Mouse (Mus musculus): ENCODE measurements around the gene Hivep3.

DNA sequence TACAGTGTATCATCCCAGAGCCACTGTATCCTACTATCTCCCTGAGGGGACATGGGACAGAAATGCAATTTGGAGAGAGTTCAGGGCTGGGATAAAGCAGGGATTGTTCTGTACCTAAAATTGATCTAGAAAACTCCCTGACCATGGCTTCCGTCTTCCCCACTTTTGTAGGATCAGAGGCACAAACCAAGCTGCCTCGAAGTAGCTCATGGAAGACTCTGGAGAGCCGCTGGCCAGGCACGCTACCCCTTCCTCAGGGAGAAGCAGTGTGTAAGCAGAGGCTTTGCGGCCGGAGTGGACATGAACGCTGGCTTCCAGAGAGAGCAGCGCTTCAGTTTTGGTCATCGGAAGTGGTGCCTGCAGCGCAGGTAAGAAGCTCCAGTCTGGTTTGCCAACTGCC is 331.1 kb downstream of the Hivep3 start, which contains the start of gene AL607142.1:
- TF ChIP-seq CTCF (IDR thresholded peaks at IDR 0.05; ENCODE audit: insufficient read depth, low read length): no peak
- no peak for TF ChIP-seq POLR2A (IDR thresholded peaks at IDR 0.05; ENCODE audit: borderline replicate concordance, extremely low read depth, low read depth, low read length)

Data from lung, adult 2 months (tissue).